Comparison of ENCODE assay signal across 12 mouse cellular contexts in the genomic region with DNA sequence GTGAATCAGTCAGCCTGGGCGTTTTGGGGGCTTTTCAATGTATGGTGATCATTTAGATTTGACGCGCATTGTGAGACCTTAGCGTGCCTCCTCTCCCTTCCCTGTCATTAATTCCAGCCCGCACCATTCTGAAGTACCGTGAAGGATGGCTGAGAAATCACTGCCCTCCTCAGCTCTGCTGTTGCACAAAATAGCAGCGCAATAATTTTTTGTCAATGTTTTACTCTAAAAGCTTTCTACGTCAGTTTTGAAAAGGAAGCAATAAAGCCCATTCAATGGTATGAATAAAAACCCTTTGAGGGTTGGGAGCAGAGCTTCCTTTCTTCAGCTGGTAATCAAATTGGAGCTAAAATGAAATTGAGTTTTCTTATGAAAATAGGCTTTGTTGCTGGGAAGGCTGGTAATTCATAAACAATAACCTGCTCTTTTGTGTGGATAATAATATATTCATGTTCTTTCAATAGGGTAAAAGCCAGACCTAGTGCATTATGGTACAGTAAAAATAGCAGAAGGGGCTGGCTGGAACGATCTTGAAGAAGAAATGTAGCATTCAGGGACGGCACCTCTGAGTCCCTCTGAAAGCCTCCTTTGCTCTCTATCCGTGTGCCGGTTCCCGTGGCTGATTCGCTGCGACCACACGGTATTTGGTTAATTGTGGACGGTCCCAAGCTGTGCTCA.
A peak's percentile ranks its signal among the peaks of the same experiment; 100 is the strongest.
DNase-seq lines count a peak whose midpoint lies in the region; ATAC-seq lines count a peak whose summit lies in the region.
"Had no signal": no experiment of that assay in that cellular context is flagged by ENCODE, and none has a peak within 500 bp of the region (broad histone marks: within the 10 kb centered on the region; RNA-seq: fewer than 3 reads in every experiment).

No protein-coding gene starts in this region.

- no peak overlapping the region for H3K4me3 ChIP-seq in forebrain, embryonic 11.5 days (ENCODE audit: low read depth, low read length)
- peak overlapping the region; percentile 32 for H3K4me3 ChIP-seq in forebrain, embryonic 15.5 days
- no peak overlapping the region for H3K4me3 ChIP-seq in intestine, embryonic 14.5 days (ENCODE audit: low read depth, low read length)
- H3K4me3 ChIP-seq in midbrain, embryonic 16.5 days (ENCODE audit: low read depth, low read length) = no peak overlapping the region
- H3K4me3 ChIP-seq: embryonic facial prominence, embryonic 15.5 days; liver, embryonic 15.5 days had no signal

- peak overlapping the region; percentile 19; the same call in 1 of the 2 replicates for H3K27ac ChIP-seq in forebrain, embryonic 11.5 days (ENCODE audit: low read depth, low read length)
- peak overlapping the region; percentile 76 for H3K27ac ChIP-seq in forebrain, embryonic 15.5 days (replicated peaks)
- peak overlapping the region; percentile 54; the same call in 1 of the 2 replicates for H3K27ac ChIP-seq in intestine, embryonic 14.5 days (ENCODE audit: low read depth)
- no peak overlapping the region for H3K27ac ChIP-seq in midbrain, embryonic 16.5 days (ENCODE audit: low read length)
- H3K27ac ChIP-seq: embryonic facial prominence, embryonic 15.5 days; liver, embryonic 15.5 days had no signal

- no peaks in the 10 kb centered on the region for H3K36me3 ChIP-seq in forebrain, embryonic 11.5 days (ENCODE audit: control insufficient read depth, insufficient read depth, low read length)
- H3K36me3 ChIP-seq in forebrain, embryonic 15.5 days = no peaks in the 10 kb centered on the region
- no peaks in the 10 kb centered on the region for H3K36me3 ChIP-seq in intestine, embryonic 14.5 days (ENCODE audit: control insufficient read depth, insufficient read depth, low read length)
- no peaks in the 10 kb centered on the region for H3K36me3 ChIP-seq in midbrain, embryonic 16.5 days (ENCODE audit: control insufficient read depth, insufficient read depth, low read length)
- H3K36me3 ChIP-seq: embryonic facial prominence, embryonic 15.5 days; liver, embryonic 15.5 days had no signal

- peak overlapping the region; percentile 0; the same call in 1 of the 2 replicates for H3K4me2 ChIP-seq in forebrain, embryonic 11.5 days (ENCODE audit: low read depth, low read length, severe bottlenecking)
- peak overlapping the region; percentile 43 for H3K4me2 ChIP-seq in forebrain, embryonic 15.5 days (replicated peaks)
- peak overlapping the region; percentile 33 for H3K4me2 ChIP-seq in intestine, embryonic 14.5 days (ENCODE audit: low read length)
- H3K4me2 ChIP-seq in midbrain, embryonic 16.5 days (ENCODE audit: low read length) = peak overlapping the region; percentile 34
- H3K4me2 ChIP-seq: embryonic facial prominence, embryonic 15.5 days; liver, embryonic 15.5 days had no signal

- H3K27me3 ChIP-seq in forebrain, embryonic 11.5 days (ENCODE audit: control insufficient read depth, insufficient read depth, low read length) = no peaks in the 10 kb centered on the region; the same call in 1 of the 2 replicates
- no peaks in the 10 kb centered on the region for H3K27me3 ChIP-seq in forebrain, embryonic 15.5 days
- no peaks in the 10 kb centered on the region for H3K27me3 ChIP-seq in intestine, embryonic 14.5 days (replicated peaks; ENCODE audit: control insufficient read depth, insufficient read depth, low read length)
- H3K27me3 ChIP-seq in midbrain, embryonic 16.5 days (ENCODE audit: control insufficient read depth, insufficient read depth, low read depth, low read length) = no peaks in the 10 kb centered on the region
- H3K27me3 ChIP-seq: liver, embryonic 15.5 days had no signal

- H3K4me1 ChIP-seq in forebrain, embryonic 11.5 days (replicated peaks; ENCODE audit: control insufficient read depth, insufficient read depth, low read length) = peaks cover 23% of the 10 kb centered on the region
- H3K4me1 ChIP-seq in forebrain, embryonic 15.5 days = peaks cover 36% of the 10 kb centered on the region
- peaks cover 20% of the 10 kb centered on the region for H3K4me1 ChIP-seq in intestine, embryonic 14.5 days (replicated peaks; ENCODE audit: control insufficient read depth, insufficient read depth, low read length)
- H3K4me1 ChIP-seq in midbrain, embryonic 16.5 days (ENCODE audit: control insufficient read depth, insufficient read depth, low read length) = peaks cover 24% of the 10 kb centered on the region
- H3K4me1 ChIP-seq: liver, embryonic 15.5 days had no signal

- H3K9me3 ChIP-seq in forebrain, embryonic 11.5 days (ENCODE audit: control insufficient read depth, low read length) = no peaks in the 10 kb centered on the region
- no peaks in the 10 kb centered on the region for H3K9me3 ChIP-seq in forebrain, embryonic 15.5 days
- no peaks in the 10 kb centered on the region for H3K9me3 ChIP-seq in intestine, embryonic 14.5 days (ENCODE audit: control insufficient read depth, low read length)
- H3K9me3 ChIP-seq in midbrain, embryonic 16.5 days (replicated peaks; ENCODE audit: control insufficient read depth, low read length, poor library complexity, severe bottlenecking) = no peaks in the 10 kb centered on the region
- H3K9me3 ChIP-seq: embryonic facial prominence, embryonic 15.5 days; liver, embryonic 15.5 days had no signal

- no peak for DNase-seq in forebrain, embryonic 11.5 days (ENCODE audit: low spot score)
- no peak for DNase-seq in intestine, embryonic 14.5 days (ENCODE audit: low spot score)
- no peak for DNase-seq in layer of hippocampus, adult 8-10 months (ENCODE audit: low spot score in 2 of 2)
- DNase-seq in layer of hippocampus, adult 9-10 months (ENCODE audit: low spot score) = no peak
- no peak for DNase-seq in ovary, postnatal 36 days (ENCODE audit: low spot score)
- no peak for DNase-seq in Muller cell, postnatal 12 days (ENCODE audit: inconsistent ontology term)
- DNase-seq: adrenal gland, adult 2 months; heart, postnatal 10 days had no signal

- ATAC-seq in forebrain, embryonic 11.5 days (replicated peaks; ENCODE audit: low FRiP score) = no peak
- peak; percentile 72 for ATAC-seq in forebrain, embryonic 15.5 days (replicated peaks)
- ATAC-seq in intestine, embryonic 14.5 days (replicated peaks; ENCODE audit: low FRiP score, low TSS enrichment, low read depth) = no peak
- no peak for ATAC-seq in midbrain, embryonic 16.5 days

- WGBS in forebrain, embryonic 11.5 days = 53% methylated on average over 17 of the region's 17 CpGs
- WGBS in forebrain, embryonic 15.5 days = 22% methylated on average over 17 of the region's 17 CpGs
- WGBS in intestine, embryonic 14.5 days = 59% methylated on average over 17 of the region's 17 CpGs
- WGBS in midbrain, embryonic 16.5 days = 20% methylated on average over 17 of the region's 17 CpGs

- no peak overlapping the region for H3K9ac ChIP-seq in forebrain, embryonic 11.5 days (ENCODE audit: low read length)
- peak overlapping the region; percentile 25 for H3K9ac ChIP-seq in forebrain, embryonic 15.5 days (replicated peaks)
- no peak overlapping the region for H3K9ac ChIP-seq in intestine, embryonic 14.5 days (ENCODE audit: low read length)
- H3K9ac ChIP-seq in midbrain, embryonic 16.5 days (ENCODE audit: low read depth, low read length) = peak overlapping the region; percentile 30
- H3K9ac ChIP-seq: embryonic facial prominence, embryonic 15.5 days; liver, embryonic 15.5 days had no signal

Comparison
In these comparisons a context has a peak if more than half of its experiments do, and no peak if none do; other contexts are left out.
1. H3K9ac ChIP-seq: peak in forebrain, embryonic 15.5 days (single experiment) and midbrain, embryonic 16.5 days (single experiment); none in forebrain, embryonic 11.5 days (single experiment) and intestine, embryonic 14.5 days (single experiment).
2. Peak in every context shown above with its lines, with median percentiles within 50 percentile points of each other: H3K4me2 ChIP-seq.